Mouse (Mus musculus) neural tube, embryonic 10.5 days (tissue): ENCODE data around the gene Slc25a29.

Experiments used
- DNase-seq: peaks from one replicate; pipeline ENCODE4 v3.0.0-alpha.2; 2017; ENCODE audit warnings: low spot score; ENCODE audit errors: extremely low spot score

Slc25a29 gene

DNA sequence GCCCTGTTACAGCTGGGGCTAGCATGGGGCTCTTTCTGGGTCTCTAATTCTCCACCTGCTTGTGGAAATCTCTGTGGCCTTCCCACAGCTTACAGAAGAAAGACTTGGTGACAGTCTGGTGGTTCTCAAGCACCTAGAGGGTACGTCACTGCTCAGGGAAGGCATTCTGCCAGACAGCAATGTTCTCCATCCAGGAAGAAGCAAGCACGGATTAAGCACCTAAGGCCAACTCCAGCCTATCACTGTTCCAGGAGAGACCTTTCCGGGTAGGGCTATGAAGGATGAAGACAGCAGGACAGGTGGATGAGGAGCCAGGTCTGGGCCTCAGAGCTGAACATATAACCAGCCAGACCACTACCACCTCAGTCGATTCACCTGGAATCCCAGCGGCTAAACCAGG is 897 bp downstream of the Slc25a29 start:
- DNase-seq: no peak

DNA sequence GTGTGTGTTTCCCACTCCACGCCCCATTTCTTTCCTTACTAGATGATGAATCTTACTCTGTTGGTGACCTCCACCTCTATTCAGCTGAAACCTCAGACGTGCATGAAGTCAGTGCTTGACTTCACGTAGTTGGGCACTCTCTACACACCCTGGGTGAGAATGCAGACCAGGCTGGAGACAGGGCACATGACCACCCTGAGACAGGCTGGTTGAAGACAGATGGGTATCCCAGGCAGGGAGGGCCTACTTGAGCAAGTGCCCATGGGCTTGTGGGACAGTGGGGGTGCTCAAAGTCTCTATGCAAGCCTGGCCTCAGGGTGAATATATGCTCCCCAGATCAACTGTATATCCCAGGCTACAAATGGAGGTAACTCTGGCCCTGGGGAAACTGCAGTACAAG is 1.3 kb downstream of the Slc25a29 start:
- no peak for DNase-seq

DNA sequence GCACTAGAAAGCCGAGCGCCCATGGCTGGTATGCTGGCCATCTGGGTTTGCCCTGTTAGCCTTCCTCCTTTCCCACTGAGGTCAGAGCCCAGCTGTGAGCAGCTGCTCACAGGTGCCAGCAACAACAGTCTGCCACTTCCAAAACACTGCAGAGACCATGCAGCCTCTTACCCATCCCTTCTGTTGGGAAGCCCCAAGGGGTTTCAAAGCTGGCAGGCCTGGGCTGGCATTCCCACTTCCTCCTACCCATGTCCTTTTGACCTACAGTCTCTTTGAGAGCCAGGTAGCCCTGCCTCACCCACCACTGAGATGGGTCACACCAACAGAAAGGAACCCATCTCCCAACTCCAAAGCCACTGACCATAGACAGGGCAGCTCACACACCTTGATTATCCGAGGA is 2.3 kb downstream of the Slc25a29 start:
- DNase-seq: no peak

GRCm38 (mm10) chr12:108832851-108833250 is 2.8 kb downstream of the Slc25a29 start:
- no peak for DNase-seq

- no peak for DNase-seq
Measured at GRCm38 (mm10) chr12:108831966-108832643, 3.6 kb downstream of the Slc25a29 start.

DNA sequence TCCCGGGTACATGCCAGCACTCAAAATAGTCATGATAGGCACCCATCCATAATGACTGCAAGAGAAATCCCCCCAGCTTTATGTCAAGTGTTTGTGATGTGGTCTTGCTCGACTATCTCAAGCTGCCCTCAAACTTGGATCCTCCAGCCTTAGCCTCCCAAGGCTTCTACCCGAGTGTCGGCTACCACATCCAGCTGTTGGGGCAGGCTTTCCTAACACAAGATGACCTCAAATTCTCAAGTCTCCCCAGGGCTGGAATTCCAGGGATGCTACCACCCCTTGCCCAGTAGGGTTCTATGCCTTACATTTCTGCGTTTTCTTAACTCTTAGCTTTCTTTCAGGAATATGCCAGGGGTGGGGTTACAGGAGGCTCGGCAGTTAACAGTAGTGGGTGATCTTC is 5.3 kb downstream of the Slc25a29 start:
- DNase-seq: no peak

DNA sequence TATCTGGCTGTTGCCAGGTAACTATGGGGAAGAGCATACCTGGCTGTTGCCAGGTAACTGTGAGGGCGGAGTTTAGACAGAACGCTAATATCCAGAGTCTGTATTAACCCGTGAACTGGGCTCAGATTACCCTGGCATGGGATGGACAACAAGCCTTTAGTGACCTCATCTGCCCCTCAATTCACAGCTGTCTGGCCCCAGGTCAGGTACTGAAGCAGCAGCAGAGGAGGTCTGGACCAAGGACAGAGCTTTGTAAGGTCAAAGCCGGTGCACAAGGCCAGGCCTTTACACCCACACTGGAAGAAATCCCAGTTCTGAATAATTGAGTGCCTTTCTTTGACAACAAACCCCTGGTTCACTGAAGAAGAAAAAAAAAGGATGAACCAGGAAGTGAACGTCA is 6.0 kb downstream of the Slc25a29 start:
- no peak for DNase-seq

DNA sequence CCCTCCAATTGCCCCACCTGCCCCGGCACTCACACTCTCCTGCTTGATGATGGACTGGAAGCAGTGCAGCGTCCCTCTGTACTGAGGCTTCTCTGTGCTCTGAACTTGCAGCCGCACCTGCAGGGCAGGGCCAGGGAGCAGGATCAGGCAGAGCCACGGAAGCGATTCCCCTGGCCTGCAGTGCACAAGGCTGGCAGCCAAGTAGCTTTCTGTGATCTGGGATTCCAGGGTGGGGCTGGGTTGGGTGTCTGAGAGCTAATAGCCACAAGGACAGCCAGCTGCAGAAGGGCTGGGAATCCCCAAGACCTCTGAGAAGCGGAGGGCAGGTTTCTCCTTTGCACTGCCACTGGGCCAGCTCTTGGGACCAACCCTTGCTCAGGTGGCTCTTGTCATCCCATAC is 8.0 kb downstream of the Slc25a29 start:
- no peak for DNase-seq

DNA sequence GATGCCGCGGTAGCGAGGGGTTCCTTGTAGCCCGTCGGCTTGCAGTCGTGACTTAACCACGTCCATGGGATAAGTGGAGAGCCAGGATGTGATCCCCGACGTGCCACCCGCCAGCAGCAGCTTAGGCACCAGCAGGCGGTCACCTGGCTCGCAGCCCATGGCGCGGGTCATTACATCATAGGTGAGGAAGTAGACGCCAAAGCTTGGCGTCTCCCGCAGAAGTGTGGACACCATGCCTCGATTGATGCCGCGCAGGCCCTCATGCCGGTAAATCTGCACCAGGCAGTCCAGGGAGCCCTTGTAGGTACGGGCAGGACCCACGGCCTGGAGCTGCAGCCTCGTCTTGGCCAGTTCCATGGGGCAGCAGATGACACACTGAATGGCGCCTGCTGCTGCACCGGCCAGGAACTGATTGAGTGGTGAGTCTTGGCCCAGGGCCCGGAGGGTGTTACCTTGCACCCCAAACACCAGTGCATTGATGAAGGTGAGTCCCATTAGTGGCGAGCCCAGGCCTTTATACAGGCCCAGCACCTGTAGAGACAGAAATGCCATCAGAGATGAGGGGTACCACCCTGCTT is 8.6 kb downstream of the Slc25a29 start:
- DNase-seq: no peak

- DNase-seq: no peak
Measured at GRCm38 (mm10) chr12:108826282-108826957, 9.3 kb downstream of the Slc25a29 start.

- no peak for DNase-seq
Measured at GRCm38 (mm10) chr12:108825561-108826224, 10.0 kb downstream of the Slc25a29 start.

GRCm38 (mm10) chr12:108824225-108824874 is 11.3 kb downstream of the Slc25a29 start:
- DNase-seq: no peak

DNA sequence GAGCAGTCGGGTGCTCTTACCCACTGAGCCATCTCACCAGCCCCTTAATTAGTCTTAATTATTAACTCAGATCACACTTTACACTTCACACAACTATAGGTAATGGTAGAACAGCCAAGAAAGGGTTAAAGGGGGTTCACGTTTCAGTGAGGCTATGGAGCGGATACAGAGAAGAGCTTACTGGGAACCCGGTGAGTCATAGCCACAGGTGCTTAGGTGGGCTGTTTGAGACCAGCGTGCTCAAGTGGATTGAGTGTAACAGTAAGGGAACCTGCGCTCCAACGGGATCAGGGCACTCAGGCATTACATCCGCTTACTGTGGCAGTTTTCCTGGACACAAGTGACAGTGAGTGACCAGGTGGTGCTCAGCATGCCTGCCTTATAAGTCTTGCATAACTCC is 12.6 kb downstream of the Slc25a29 start:
- DNase-seq: no peak

DNA sequence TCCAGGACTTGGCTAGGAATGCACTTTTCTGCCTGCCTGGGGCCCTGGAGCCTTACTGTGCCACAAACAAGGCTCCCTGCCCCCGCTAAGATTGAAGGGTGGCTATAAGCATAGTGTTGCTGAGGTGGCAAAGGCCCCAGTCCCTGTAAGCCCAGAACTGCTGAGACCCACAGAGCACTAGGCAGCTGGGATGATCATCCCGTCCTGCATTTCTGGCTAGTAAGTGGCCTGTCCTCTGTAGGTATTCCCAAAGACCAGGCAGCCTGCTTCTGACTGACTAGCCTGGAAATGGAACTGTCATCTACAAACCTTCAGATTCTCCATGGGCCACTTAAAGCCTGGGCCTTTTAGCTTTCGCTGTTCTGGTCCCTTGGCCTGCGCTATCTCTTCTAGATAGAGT is 15.2 kb downstream of the Slc25a29 start:
- DNase-seq: no peak

DNA sequence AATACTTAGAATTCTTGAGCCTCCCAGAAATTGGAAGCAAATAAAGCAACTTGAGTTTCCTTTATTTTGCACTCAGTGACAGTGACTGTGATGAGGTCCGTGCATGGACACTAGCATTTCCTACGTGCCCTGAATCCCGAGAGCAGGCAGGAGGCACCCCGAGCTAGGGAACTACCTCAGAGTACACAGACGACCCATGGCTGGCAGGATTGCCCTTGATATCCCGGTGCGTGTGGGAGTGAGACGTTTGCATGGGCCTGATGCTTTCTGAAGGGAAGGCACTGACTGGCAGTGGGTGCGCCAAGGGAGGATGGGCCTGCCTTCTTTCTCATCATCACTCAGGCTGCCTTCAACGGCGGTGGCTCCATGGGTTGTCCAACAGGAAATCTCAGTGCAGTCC is 19.1 kb downstream of the Slc25a29 start:
- DNase-seq: no peak

- DNase-seq: no peak
Measured at GRCm38 (mm10) chr12:108814470-108814869, 21.2 kb downstream of the Slc25a29 start.

- DNase-seq: no peak
Measured at GRCm38 (mm10) chr12:108812463-108812862, 23.2 kb downstream of the Slc25a29 start.

- DNase-seq: no peak
Measured at GRCm38 (mm10) chr12:108811133-108811532, 24.6 kb downstream of the Slc25a29 start.

DNA sequence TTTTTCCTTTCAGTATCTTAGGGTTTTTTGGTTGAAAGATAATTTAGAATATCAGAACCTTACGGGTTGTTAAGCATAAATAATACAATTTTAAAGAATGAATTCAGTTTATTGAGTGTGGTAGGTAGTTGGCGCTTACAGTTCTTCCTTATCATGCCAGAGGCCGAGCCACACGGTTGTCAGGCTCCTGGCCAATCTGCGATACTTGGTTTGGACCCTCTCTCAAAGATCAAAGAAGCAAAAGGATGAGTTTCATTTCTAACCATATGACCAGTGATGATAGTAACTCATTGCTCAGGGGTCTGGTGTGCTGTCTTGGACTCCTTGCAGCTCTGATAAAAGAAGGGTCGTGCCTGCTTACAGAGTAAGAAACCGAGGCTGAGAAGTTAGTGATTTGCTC is 25.4 kb downstream of the Slc25a29 start:
- no peak for DNase-seq

DNA sequence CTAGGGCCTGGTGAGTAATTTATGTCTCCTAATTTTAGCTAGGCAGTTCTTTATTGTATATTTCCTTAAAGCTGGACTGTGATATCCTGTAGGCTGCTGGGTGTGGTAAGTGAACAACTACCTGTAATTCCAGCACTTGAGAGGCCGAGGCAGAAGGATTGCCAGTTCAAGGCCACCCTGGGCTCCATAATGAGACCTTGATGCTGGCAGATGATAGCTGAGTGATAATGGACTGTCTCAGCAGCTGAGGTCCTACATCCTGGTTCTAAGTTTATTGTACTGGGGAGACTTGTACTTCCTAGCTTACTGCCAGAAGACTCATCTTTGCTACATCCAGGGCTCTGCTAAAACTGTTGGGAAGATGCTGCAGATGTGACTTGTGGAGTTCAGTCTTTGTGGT is 25.9 kb downstream of the Slc25a29 start:
- no peak for DNase-seq

DNA sequence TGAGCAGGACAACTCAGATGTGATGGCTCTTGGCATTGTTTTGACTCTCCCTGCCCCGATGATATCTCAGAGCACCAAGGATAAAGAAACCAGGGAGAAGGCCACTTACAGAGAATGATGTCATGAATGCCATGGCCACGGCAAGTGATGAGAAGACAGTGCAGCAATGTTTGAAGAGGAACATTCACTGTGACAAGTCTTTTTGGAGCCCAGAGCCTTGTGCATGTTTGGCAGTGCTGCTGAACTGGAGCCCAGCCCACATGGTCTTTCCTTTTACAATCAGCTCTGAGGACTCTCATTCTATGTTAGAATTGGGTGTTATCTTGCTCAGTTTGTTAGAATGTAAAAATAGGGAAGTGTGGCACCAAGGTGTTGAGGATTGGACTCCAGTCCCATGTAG is 27.2 kb downstream of the Slc25a29 start:
- DNase-seq: no peak

GRCm38 (mm10) chr12:108804388-108804787 is 31.3 kb downstream of the Slc25a29 start:
- no peak for DNase-seq
